19 mouse cellular contexts compared by ENCODE assay signal in genomic region chr14:103550921-103551320, GRCm38 (mm10). TPM values are rescaled to one million over a fixed set of nuclear protein-coding genes. Genes with fewer than 3 reads are reported as not detected.
DNase-seq lines count a peak whose midpoint lies in the region; ATAC-seq and TF ChIP-seq lines count a peak whose summit lies in the region.
"Had no signal": no experiment of that assay in that cellular context is flagged by ENCODE, and none has a peak within 500 bp of the region (broad histone marks: within the 10 kb centered on the region; RNA-seq: fewer than 3 reads in every experiment).

No protein-coding gene starts in this region.

- WGBS in forebrain, embryonic 15.5 days = 85% methylated on average over 10 of the region's 10 CpGs
- 84% methylated on average over 10 of the region's 10 CpGs for WGBS in forebrain, embryonic 12.5 days
- 78% methylated on average over 10 of the region's 10 CpGs for WGBS in kidney, embryonic 14.5 days
- WGBS in midbrain, postnatal 0 days = 75% methylated on average over 10 of the region's 10 CpGs
- WGBS in midbrain, embryonic 11.5 days = 80% methylated on average over 10 of the region's 10 CpGs
- 72% methylated on average over 10 of the region's 10 CpGs for WGBS in neural tube, embryonic 15.5 days

- no peak overlapping the region for H3K4me2 ChIP-seq in forebrain, embryonic 15.5 days (replicated peaks)
- no peak overlapping the region for H3K4me2 ChIP-seq in forebrain, embryonic 12.5 days
- H3K4me2 ChIP-seq in kidney, embryonic 14.5 days (replicated peaks; ENCODE audit: low read depth, low read length) = no peak overlapping the region
- no peak overlapping the region for H3K4me2 ChIP-seq in midbrain, postnatal 0 days (ENCODE audit: low read depth, low read length, poor library complexity, severe bottlenecking)
- H3K4me2 ChIP-seq in midbrain, embryonic 11.5 days = no peak overlapping the region
- no peak overlapping the region for H3K4me2 ChIP-seq in neural tube, embryonic 15.5 days
- H3K4me2 ChIP-seq: embryonic facial prominence, embryonic 15.5 days; heart, embryonic 11.5 days; kidney, embryonic 15.5 days; midbrain, embryonic 13.5 days had no signal

- no peak overlapping the region for H3K4me3 ChIP-seq in forebrain, embryonic 15.5 days
- H3K4me3 ChIP-seq in forebrain, embryonic 12.5 days (replicated peaks) = no peak overlapping the region
- H3K4me3 ChIP-seq in kidney, embryonic 14.5 days (ENCODE audit: low read length) = no peak overlapping the region
- H3K4me3 ChIP-seq in midbrain, postnatal 0 days (ENCODE audit: low read depth, low read length) = no peak overlapping the region
- H3K4me3 ChIP-seq in midbrain, embryonic 11.5 days (ENCODE audit: low read depth, low read length) = no peak overlapping the region
- no peak overlapping the region for H3K4me3 ChIP-seq in neural tube, embryonic 15.5 days (replicated peaks)
- H3K4me3 ChIP-seq: embryonic facial prominence, embryonic 15.5 days; hindbrain, embryonic 10.5 days; kidney, embryonic 15.5 days; midbrain, embryonic 13.5 days; myocyte had no signal

- H3K27me3 ChIP-seq in forebrain, embryonic 15.5 days = no peaks in the 10 kb centered on the region
- H3K27me3 ChIP-seq in forebrain, embryonic 12.5 days = no peaks in the 10 kb centered on the region
- no peaks in the 10 kb centered on the region for H3K27me3 ChIP-seq in kidney, embryonic 14.5 days (ENCODE audit: control insufficient read depth, insufficient read depth, low read length)
- H3K27me3 ChIP-seq in midbrain, postnatal 0 days (ENCODE audit: insufficient read depth, low read length) = no peaks in the 10 kb centered on the region
- no peaks in the 10 kb centered on the region for H3K27me3 ChIP-seq in midbrain, embryonic 11.5 days (ENCODE audit: control insufficient read depth, insufficient read depth, low read length)
- H3K27me3 ChIP-seq in neural tube, embryonic 15.5 days (replicated peaks) = no peaks in the 10 kb centered on the region
- H3K27me3 ChIP-seq: embryonic facial prominence, embryonic 15.5 days; kidney, embryonic 15.5 days; midbrain, embryonic 13.5 days had no signal

- no peaks in the 10 kb centered on the region for H3K9me3 ChIP-seq in forebrain, embryonic 15.5 days
- H3K9me3 ChIP-seq in forebrain, embryonic 12.5 days = no peaks in the 10 kb centered on the region
- no peaks in the 10 kb centered on the region for H3K9me3 ChIP-seq in kidney, embryonic 14.5 days (ENCODE audit: control insufficient read depth, low read length)
- no peaks in the 10 kb centered on the region for H3K9me3 ChIP-seq in midbrain, postnatal 0 days (ENCODE audit: low read length)
- H3K9me3 ChIP-seq in midbrain, embryonic 11.5 days (ENCODE audit: control insufficient read depth, low read length) = no peaks in the 10 kb centered on the region
- no peaks in the 10 kb centered on the region for H3K9me3 ChIP-seq in neural tube, embryonic 15.5 days (replicated peaks)
- H3K9me3 ChIP-seq: embryonic facial prominence, embryonic 15.5 days; hindbrain, embryonic 10.5 days; kidney, embryonic 15.5 days; midbrain, embryonic 13.5 days had no signal

- peaks cover 39% of the 10 kb centered on the region for H3K4me1 ChIP-seq in forebrain, embryonic 15.5 days
- H3K4me1 ChIP-seq in forebrain, embryonic 12.5 days = peaks cover 6% of the 10 kb centered on the region
- no peaks in the 10 kb centered on the region for H3K4me1 ChIP-seq in kidney, embryonic 14.5 days (ENCODE audit: control insufficient read depth, insufficient read depth, low read length)
- H3K4me1 ChIP-seq in midbrain, postnatal 0 days (ENCODE audit: insufficient read depth, low read length) = peaks cover 9% of the 10 kb centered on the region; the same call in 1 of the 2 replicates
- H3K4me1 ChIP-seq in midbrain, embryonic 11.5 days (ENCODE audit: control insufficient read depth, insufficient read depth, low read length) = no peaks in the 10 kb centered on the region
- 0 out of 2 replicates have a peak, but pooled peaks cover 7% of the 10 kb centered on the region for H3K4me1 ChIP-seq in neural tube, embryonic 15.5 days
- H3K4me1 ChIP-seq: embryonic facial prominence, embryonic 15.5 days; kidney, embryonic 15.5 days had no signal

- ATAC-seq in forebrain, embryonic 15.5 days (replicated peaks) = peak; percentile 23; the same call in 1 of the 2 replicates
- ATAC-seq in forebrain, embryonic 12.5 days (ENCODE audit: low FRiP score) = no peak
- peak; percentile 43; the same call in 1 of the 2 replicates for ATAC-seq in kidney, embryonic 14.5 days (ENCODE audit: low FRiP score, low TSS enrichment)
- 0 out of 2 replicates have a peak, but pooled peaks have one; percentile 20 for ATAC-seq in midbrain, postnatal 0 days (ENCODE audit: low FRiP score)
- no peak for ATAC-seq in midbrain, embryonic 11.5 days (ENCODE audit: low FRiP score)
- ATAC-seq in neural tube, embryonic 15.5 days (ENCODE audit: low FRiP score) = 0 out of 2 replicates have a peak, but pooled peaks have one; percentile 39

- no peak for DNase-seq in kidney, adult 8-10 months
- no peak for DNase-seq in midbrain, postnatal 0 days (ENCODE audit: low spot score)
- no peak for DNase-seq in midbrain, embryonic 11.5 days (ENCODE audit: low spot score, missing footprints)
- no peak for DNase-seq in lung, postnatal 25 days (ENCODE audit: low spot score)

- H3K36me3 ChIP-seq in forebrain, embryonic 15.5 days = no peaks in the 10 kb centered on the region
- no peaks in the 10 kb centered on the region for H3K36me3 ChIP-seq in forebrain, embryonic 12.5 days (replicated peaks)
- no peaks in the 10 kb centered on the region for H3K36me3 ChIP-seq in kidney, embryonic 14.5 days (ENCODE audit: control insufficient read depth, insufficient read depth, low read length)
- no peaks in the 10 kb centered on the region for H3K36me3 ChIP-seq in midbrain, postnatal 0 days (ENCODE audit: insufficient read depth, low read length)
- H3K36me3 ChIP-seq in midbrain, embryonic 11.5 days (ENCODE audit: control insufficient read depth, insufficient read depth, low read length) = no peaks in the 10 kb centered on the region
- H3K36me3 ChIP-seq in neural tube, embryonic 15.5 days = no peaks in the 10 kb centered on the region
- H3K36me3 ChIP-seq: embryonic facial prominence, embryonic 15.5 days; hindbrain, embryonic 10.5 days; kidney, embryonic 15.5 days; midbrain, embryonic 13.5 days had no signal

- H3K9ac ChIP-seq in forebrain, embryonic 15.5 days (replicated peaks) = no peak overlapping the region
- H3K9ac ChIP-seq in forebrain, embryonic 12.5 days = no peak overlapping the region
- H3K9ac ChIP-seq in kidney, embryonic 14.5 days (ENCODE audit: low read depth, low read length) = no peak overlapping the region
- H3K9ac ChIP-seq in midbrain, postnatal 0 days (replicated peaks; ENCODE audit: low read length, poor library complexity, severe bottlenecking) = no peak overlapping the region
- no peak overlapping the region for H3K9ac ChIP-seq in midbrain, embryonic 11.5 days (ENCODE audit: low read length)
- H3K9ac ChIP-seq in neural tube, embryonic 15.5 days (replicated peaks) = no peak overlapping the region
- H3K9ac ChIP-seq: embryonic facial prominence, embryonic 15.5 days; kidney, embryonic 15.5 days; midbrain, embryonic 13.5 days had no signal

- TF ChIP-seq CTCF in midbrain, postnatal 0 days (IDR thresholded peaks at IDR 0.05) = no peak

- peak overlapping the region; percentile 86; the same call in 1 of the 2 replicates for H3K27ac ChIP-seq in forebrain, embryonic 15.5 days (replicated peaks)
- no peak overlapping the region for H3K27ac ChIP-seq in forebrain, embryonic 12.5 days
- H3K27ac ChIP-seq in kidney, embryonic 14.5 days (ENCODE audit: low read depth, low read length) = no peak overlapping the region
- H3K27ac ChIP-seq in midbrain, postnatal 0 days (ENCODE audit: low read depth, low read length) = no peak overlapping the region
- H3K27ac ChIP-seq in midbrain, embryonic 11.5 days (ENCODE audit: low read depth, low read length) = no peak overlapping the region
- no peak overlapping the region for H3K27ac ChIP-seq in neural tube, embryonic 15.5 days (replicated peaks)
- H3K27ac ChIP-seq: embryonic facial prominence, embryonic 15.5 days; hindbrain, embryonic 10.5 days; kidney, embryonic 15.5 days; macrophage; midbrain, embryonic 13.5 days; stomach, postnatal 0 days had no signal

RNA-seq across cellular contexts. Expression of gene Scel, which starts 37.8 kb away (rescaled TPM):
- polyA plus RNA-seq in forebrain, embryonic 15.5 days (2015; fragmentation: Nextera tagmentation; extraction: Ambion mirVana) = 0.08 TPM in 1 of 2 replicates, not detected in the other
- polyA plus RNA-seq in forebrain, embryonic 12.5 days (2016; fragmentation: Nextera tagmentation; extraction: Ambion mirVana) = 0.28 and 0.47 TPM in 2 replicates
- 1.2 and 2.0 TPM in 2 replicates for polyA plus RNA-seq in kidney, embryonic 14.5 days (2014; fragmentation: Nextera tagmentation; extraction: Ambion mirVana)
- 0.33 TPM in 1 of 2 replicates, not detected in the other for total RNA-seq in midbrain, postnatal 0 days (2014; rRNA removed)
- 0.13 and 0.26 TPM in 2 replicates for polyA plus RNA-seq in midbrain, postnatal 0 days (2015; fragmentation: Nextera tagmentation; extraction: Ambion mirVana)
- 0.11 and 0.33 TPM in 2 replicates for polyA plus RNA-seq in midbrain, embryonic 11.5 days (2014; fragmentation: Nextera tagmentation; extraction: Ambion mirVana)
- polyA plus RNA-seq in neural tube, embryonic 15.5 days (2015; fragmentation: Nextera tagmentation; extraction: Ambion mirVana) = 0.14 and 0.45 TPM in 2 replicates
- total RNA-seq: common myeloid progenitor, adult 5-6 weeks; granulocyte monocyte progenitor cell, adult 5-6 weeks; liver, adult 2 months had no signal
- polyA plus RNA-seq: liver, adult 2 months; myocyte had no signal

Comparison
In these comparisons a context has a peak if more than half of its experiments do, and no peak if none do; other contexts are left out.
1. ATAC-seq: peak in forebrain, embryonic 15.5 days (single experiment), kidney, embryonic 14.5 days (single experiment), midbrain, postnatal 0 days (single experiment) and neural tube, embryonic 15.5 days (single experiment); none in forebrain, embryonic 12.5 days (single experiment) and midbrain, embryonic 11.5 days (single experiment).